Mouse (Mus musculus): Measurements from ENCODE around the gene Tbrg4. TPM values are rescaled to one million over a fixed set of nuclear protein-coding genes. Genes with fewer than 3 reads are reported as not detected.

The Tbrg4 gene
- 10 to 100 TPM; 58.8 to 60.4 TPM for total RNA-seq (2023)

DNA sequence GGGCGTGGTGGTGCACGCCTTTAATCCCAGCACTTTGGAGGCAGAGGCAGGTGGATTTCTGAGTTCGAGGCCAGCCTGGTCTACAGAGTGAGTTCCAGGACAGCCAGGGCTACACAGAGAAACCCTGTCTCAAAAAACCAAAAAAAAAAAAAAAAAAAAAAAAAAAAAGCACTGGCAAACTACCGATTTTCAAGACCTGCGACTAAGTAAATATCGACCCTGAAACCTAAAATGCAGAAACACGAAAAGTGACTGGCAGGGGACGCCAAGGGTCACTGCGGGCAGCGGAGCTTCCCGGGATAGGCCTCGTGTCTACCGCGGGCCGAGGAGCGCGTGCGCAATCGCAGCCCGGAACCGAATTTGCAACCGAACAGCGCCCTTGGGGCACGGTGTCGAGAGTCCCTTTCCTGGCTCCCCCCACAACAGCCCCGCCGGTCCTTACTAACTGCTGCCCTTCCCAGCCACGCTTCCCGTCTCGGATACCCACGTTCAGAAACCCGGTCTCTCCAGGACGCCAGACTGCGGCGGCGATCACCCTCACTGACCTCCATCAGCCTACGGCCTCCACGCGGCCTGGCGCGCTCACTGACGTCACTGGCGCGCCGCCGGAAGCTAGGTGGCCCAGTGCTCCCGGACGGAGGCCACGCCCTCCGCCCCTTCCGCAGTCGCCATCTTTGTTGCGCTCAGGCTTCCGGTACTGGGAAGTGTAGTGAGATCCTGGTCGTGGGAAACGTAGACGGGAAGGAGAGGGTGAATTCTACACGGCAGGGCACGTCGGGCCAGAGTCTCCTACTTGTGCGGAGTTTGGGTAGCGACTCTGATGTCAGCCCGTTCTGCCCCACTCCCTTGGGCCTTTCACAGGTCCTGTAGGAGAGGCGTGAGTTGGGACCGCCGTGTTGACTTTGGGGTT is at the start of gene Tbrg4:
Gene Tbrg4, minus strand, starts transcription at position 590 of the 910 bp plus-strand sequence.

DNA sequence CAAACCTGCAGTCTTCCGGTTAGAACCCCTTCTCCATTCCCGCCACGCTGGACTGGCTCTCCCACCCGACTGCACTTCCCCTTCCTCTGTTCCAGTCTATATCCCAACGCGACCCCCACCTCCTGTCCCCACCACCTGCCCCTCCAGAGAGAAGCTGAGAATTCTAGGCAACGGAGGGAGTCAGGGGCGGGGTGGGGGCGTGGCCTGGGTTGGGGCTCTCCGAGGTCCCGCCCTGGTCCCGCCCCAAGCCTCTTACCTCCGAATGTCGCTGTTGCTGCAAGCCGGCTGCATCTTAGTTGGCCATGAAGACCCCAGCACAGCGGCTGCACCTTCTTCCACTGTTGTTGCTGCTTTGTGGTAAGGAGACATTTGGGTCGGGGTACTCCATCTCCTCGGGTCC is 32.4 kb upstream of the Tbrg4 start, which contains the start of gene Ramp3:
Gene Ramp3, plus strand, starts transcription at position 251 of the 400 bp plus-strand sequence.

DNA sequence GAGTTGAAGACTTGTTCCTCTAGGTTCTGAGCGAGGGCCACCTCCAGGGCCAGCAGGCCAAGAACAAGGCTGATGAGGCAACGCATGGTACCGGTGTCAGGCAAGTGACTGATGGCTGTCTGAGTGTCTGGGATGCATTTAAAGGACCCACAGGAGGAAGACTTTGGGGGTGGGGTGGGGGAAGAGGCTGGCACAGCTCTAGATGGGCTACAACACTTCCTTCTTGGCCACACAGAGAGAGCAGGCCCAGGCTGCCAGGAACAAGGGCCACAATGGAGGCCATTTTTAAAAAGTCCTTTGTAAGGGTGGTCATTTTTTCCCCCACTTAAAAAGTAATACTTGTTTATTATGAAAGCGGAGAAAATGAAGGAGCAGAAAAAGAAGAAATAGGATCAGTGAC is 12.7 kb upstream of the Tbrg4 start, which contains the start of gene Wap:
Gene Wap, minus strand, starts transcription at position 101 of the 400 bp plus-strand sequence.

DNA sequence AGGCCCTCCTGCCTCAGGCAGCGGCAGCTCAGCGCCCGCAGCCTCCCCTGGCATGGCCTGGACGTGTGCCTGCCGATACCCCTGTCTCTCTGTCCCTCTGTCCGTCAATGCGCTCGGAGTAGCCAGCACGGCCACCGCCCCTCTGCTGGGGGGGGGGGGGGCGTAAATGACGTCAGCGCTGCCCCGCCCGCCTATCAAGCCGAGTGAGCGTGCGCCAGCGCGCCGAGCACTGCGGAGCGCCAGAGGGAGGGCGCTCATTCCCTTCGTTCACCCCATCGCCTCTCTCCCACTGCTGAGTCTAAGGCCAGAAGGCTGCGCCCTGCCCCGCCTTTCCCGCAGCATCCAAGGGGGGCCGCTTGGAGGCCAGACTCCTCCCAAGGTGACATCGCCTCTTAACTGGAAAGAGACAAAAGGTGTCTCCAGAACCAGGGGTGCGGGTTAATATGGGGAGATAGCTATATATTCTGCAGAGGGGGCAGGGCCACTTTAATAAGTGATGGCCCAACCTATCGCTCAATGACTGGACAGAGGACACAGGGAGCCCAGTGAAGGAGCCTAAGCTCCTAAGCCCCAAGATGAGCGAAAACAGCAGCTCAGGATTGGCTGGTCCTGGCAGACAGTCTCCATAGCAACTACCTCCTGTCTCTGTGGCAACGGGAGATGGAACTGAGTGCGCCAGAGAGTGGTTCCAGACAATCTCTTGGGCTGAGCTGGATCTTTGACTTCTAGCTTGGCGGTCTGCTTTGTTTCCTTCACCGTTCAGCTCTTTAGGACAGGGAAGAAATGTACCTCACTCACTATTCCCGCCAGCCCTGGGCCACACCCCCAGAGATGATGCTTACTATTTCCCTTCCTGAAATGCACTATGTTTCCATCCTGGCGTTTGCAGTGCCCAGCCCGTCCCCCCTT is 20.1 kb downstream of the Tbrg4 start, which contains the start of gene Nacad:
Gene Nacad, minus strand, starts transcription at position 563 of the 909 bp plus-strand sequence.

Other genes with a start within 250 kb of the Tbrg4 start
- gene Zmiz2, start 237.0 kb downstream of the Tbrg4 start, total RNA-seq (2023), result 10 to 100 TPM; 38.9 to 39.4 TPM
- 100 to 1,000 TPM; 886 to 907 TPM for gene Ppia, start 210.6 kb downstream of the Tbrg4 start, total RNA-seq (2023)
- 10 to 100 TPM; 83.9 to 89.8 TPM for gene H2afv, start 181.6 kb downstream of the Tbrg4 start, total RNA-seq (2023)
- gene Purb, start 150.2 kb downstream of the Tbrg4 start, total RNA-seq (2023), result 10 to 100 TPM; 39.8 to 47.8 TPM
- gene Myo1g, start 105.1 kb downstream of the Tbrg4 start, total RNA-seq (2023), result 100 to 1,000 TPM; 210 to 242 TPM
- 100 to 1,000 TPM; 123 to 135 TPM for gene Ccm2, start 79.2 kb downstream of the Tbrg4 start, total RNA-seq (2023)
- gene Nacad, start 20.0 kb downstream of the Tbrg4 start, total RNA-seq (2023), result 1 to 10 TPM; 1.2 to 2.3 TPM
- gene Wap, start 12.6 kb upstream of the Tbrg4 start, total RNA-seq (2023), result not detected
- gene Ramp3, start 32.5 kb upstream of the Tbrg4 start, total RNA-seq (2023), result not detected
- not detected for gene Gm11983, start 211.6 kb upstream of the Tbrg4 start, total RNA-seq (2023)